9 mouse cellular contexts compared by ENCODE assay signal in genomic region chr4:64142356-64142787, GRCm38 (mm10).
A peak's percentile ranks its signal among the peaks of the same experiment; 100 is the strongest.
DNase-seq lines count a peak whose midpoint lies in the region; ATAC-seq and TF ChIP-seq lines count a peak whose summit lies in the region.
"Had no signal": no experiment of that assay in that cellular context is flagged by ENCODE, and none has a peak within 500 bp of the region (broad histone marks: within the 10 kb centered on the region; RNA-seq: fewer than 3 reads in every experiment).

No protein-coding gene starts in this region.

- peak; percentile 30 for DNase-seq in NIH3T3 (ENCODE audit: low read depth)
- peak; percentile 85 for DNase-seq in cerebellum, adult 9-10 months
- DNase-seq in heart, postnatal 14 days = peak; percentile 19 to 27
- DNase-seq in gastrocnemius, postnatal 14 days = no peak
- DNase-seq in adrenal gland, postnatal 4 days (ENCODE audit: low spot score in 2 of 2) = no peak
- no peak for DNase-seq in gastrocnemius, adult 2 months
- DNase-seq: adrenal gland, postnatal 14 days had no signal

- no peaks in the 10 kb centered on the region for H3K36me3 ChIP-seq in intestine, postnatal 0 days (ENCODE audit: control insufficient read depth, insufficient read depth)
- H3K36me3 ChIP-seq in intestine, embryonic 16.5 days (ENCODE audit: control insufficient read depth, insufficient read depth, low read length) = no peaks in the 10 kb centered on the region

- no peak overlapping the region for H3K4me3 ChIP-seq in intestine, postnatal 0 days (ENCODE audit: low read depth, low read length)
- H3K4me3 ChIP-seq in intestine, embryonic 16.5 days (ENCODE audit: low read length) = no peak overlapping the region
- no peak overlapping the region for H3K4me3 ChIP-seq in gastrocnemius, adult 2 months

- H3K4me2 ChIP-seq in intestine, postnatal 0 days (replicated peaks; ENCODE audit: low read depth) = no peak overlapping the region
- no peak overlapping the region for H3K4me2 ChIP-seq in intestine, embryonic 16.5 days (ENCODE audit: low read depth, low read length)

- intact Hi-C loops in heart, postnatal 14 days (cut with DNase I) = no loop called here
- intact Hi-C loops in gastrocnemius, postnatal 14 days (cut with DNase I; ENCODE audit: low total_unique reads) = no loop called here
- intact Hi-C loops in gastrocnemius, adult 2 months (cut with DNase I) = no loop called here

- H3K27me3 ChIP-seq in intestine, postnatal 0 days (replicated peaks; ENCODE audit: control insufficient read depth, insufficient read depth, low read length) = no peaks in the 10 kb centered on the region
- H3K27me3 ChIP-seq in intestine, embryonic 16.5 days (replicated peaks; ENCODE audit: control insufficient read depth, insufficient read depth, low read length) = no peaks in the 10 kb centered on the region

- TF ChIP-seq CTCF in intestine, postnatal 0 days (IDR thresholded peaks at IDR 0.05; ENCODE audit: low read depth) = 0 out of 2 replicates have a peak, but pooled peaks have one; percentile 2
- TF ChIP-seq CTCF in gastrocnemius, adult 2 months (IDR thresholded peaks at IDR 0.05) = no peak

- WGBS in intestine, postnatal 0 days = 68% methylated on average over 5 of the region's 5 CpGs
- 59% methylated on average over 5 of the region's 5 CpGs for WGBS in intestine, embryonic 16.5 days

- no peak for ATAC-seq in intestine, postnatal 0 days
- no peak for ATAC-seq in intestine, embryonic 16.5 days

- no peaks in the 10 kb centered on the region for H3K9me3 ChIP-seq in intestine, postnatal 0 days (ENCODE audit: control insufficient read depth)
- H3K9me3 ChIP-seq in intestine, embryonic 16.5 days (ENCODE audit: control insufficient read depth, low read length) = no peaks in the 10 kb centered on the region

- H3K9ac ChIP-seq in intestine, postnatal 0 days (ENCODE audit: low read depth, low read length) = no peak overlapping the region
- H3K9ac ChIP-seq in intestine, embryonic 16.5 days (ENCODE audit: low read depth, low read length) = no peak overlapping the region

- H3K4me1 ChIP-seq in intestine, postnatal 0 days (replicated peaks; ENCODE audit: control insufficient read depth, insufficient read depth, low read length) = no peaks in the 10 kb centered on the region
- no peaks in the 10 kb centered on the region for H3K4me1 ChIP-seq in intestine, embryonic 16.5 days (ENCODE audit: control insufficient read depth, insufficient read depth, low read length)

- H3K27ac ChIP-seq in intestine, postnatal 0 days (ENCODE audit: low read depth, low read length) = no peak overlapping the region
- no peak overlapping the region for H3K27ac ChIP-seq in intestine, embryonic 16.5 days (ENCODE audit: low read length)
- H3K27ac ChIP-seq in gastrocnemius, adult 2 months = no peak overlapping the region

Comparison
In these comparisons a context has a peak if more than half of its experiments do, and no peak if none do; other contexts are left out.
1. DNase-seq: peak in NIH3T3 (single experiment), cerebellum, adult 9-10 months (single experiment) and heart, postnatal 14 days (2 of 2); none in gastrocnemius, postnatal 14 days (single experiment), adrenal gland, postnatal 4 days (0 of 2) and gastrocnemius, adult 2 months (single experiment).